Mouse (Mus musculus): Measurements from ENCODE around the gene Dgat2. TPM values are rescaled to one million over a fixed set of nuclear protein-coding genes. Genes with fewer than 3 reads are reported as not detected.
A peak's percentile ranks its signal among the peaks of the same experiment; 100 is the strongest.

The Dgat2 gene
- polyA plus RNA-seq, 1 experiment from 2014 or later, result 60.1 TPM

DNA sequence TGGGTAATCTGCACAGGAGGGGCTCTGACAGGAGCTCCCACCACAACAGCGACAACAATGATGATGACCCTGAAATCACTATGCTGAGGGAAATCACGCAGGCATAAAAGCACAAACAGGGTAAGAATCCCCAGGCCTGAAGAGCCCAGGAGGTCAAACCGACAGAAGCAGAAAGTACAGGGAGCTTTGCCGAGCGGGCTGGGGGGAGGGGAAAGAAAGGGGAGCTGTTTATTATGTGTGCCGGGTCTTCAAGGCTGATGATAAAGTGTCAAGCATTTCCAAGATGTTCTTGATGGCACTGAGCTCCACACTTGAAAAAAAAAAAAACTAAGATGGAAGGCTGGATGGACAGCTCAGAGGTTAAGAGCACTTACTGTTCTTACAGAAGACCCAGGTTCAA lies 45.7 kb downstream of the Dgat2 start:
- WGBS, result 72% methylated on average over 6 of the region's 6 CpGs
- Histone ChIP-seq H3K27me3 (replicated peaks; ENCODE audit: control insufficient read depth, insufficient read depth, low read length) (no peaks in the 10 kb centered on the region), H3K4me2 (no peak overlapping the region), H3K27ac (ENCODE audit: low read depth, low read length) (no peak overlapping the region), H3K9ac (ENCODE audit: low read depth, low read length) (no peak overlapping the region), H3K4me1 (replicated peaks; ENCODE audit: control insufficient read depth, insufficient read depth, low read length) (peaks cover 18% of the 10 kb centered on the region), H3K36me3 (ENCODE audit: control insufficient read depth, insufficient read depth, low read length) (no peaks in the 10 kb centered on the region), H3K9me3 (ENCODE audit: control insufficient read depth, low read length) (0 out of 2 replicates have a peak, but pooled peaks cover 2% of the 10 kb centered on the region), H3K4me3 (ENCODE audit: low read depth, low read length) (no peak overlapping the region)
- ATAC-seq (replicated peaks; ENCODE audit: low FRiP score) (no peak), DNase-seq (ENCODE audit: low spot score) (no peak)

- H3K4me2 ChIP-seq, result no peak overlapping the region
- 86% methylated on average over 8 of the region's 8 CpGs for WGBS
- H3K9me3 ChIP-seq (ENCODE audit: control insufficient read depth, low read length), result 0 out of 2 replicates have a peak, but pooled peaks cover 2% of the 10 kb centered on the region
- H3K4me3 ChIP-seq (ENCODE audit: low read depth, low read length), result no peak overlapping the region
- peaks cover 18% of the 10 kb centered on the region for H3K4me1 ChIP-seq (replicated peaks; ENCODE audit: control insufficient read depth, insufficient read depth, low read length)
- DNase-seq (ENCODE audit: low spot score) (no peak), ATAC-seq (replicated peaks; ENCODE audit: low FRiP score) (no peak)
- no peaks in the 10 kb centered on the region for H3K36me3 ChIP-seq (ENCODE audit: control insufficient read depth, insufficient read depth, low read length)
- H3K9ac ChIP-seq (ENCODE audit: low read depth, low read length), result no peak overlapping the region
- H3K27ac ChIP-seq (ENCODE audit: low read depth, low read length), result no peak overlapping the region
- H3K27me3 ChIP-seq (replicated peaks; ENCODE audit: control insufficient read depth, insufficient read depth, low read length), result no peaks in the 10 kb centered on the region
Measured at GRCm38 (mm10) chr7:99133811-99134402, 48.6 kb downstream of the Dgat2 start.

DNA sequence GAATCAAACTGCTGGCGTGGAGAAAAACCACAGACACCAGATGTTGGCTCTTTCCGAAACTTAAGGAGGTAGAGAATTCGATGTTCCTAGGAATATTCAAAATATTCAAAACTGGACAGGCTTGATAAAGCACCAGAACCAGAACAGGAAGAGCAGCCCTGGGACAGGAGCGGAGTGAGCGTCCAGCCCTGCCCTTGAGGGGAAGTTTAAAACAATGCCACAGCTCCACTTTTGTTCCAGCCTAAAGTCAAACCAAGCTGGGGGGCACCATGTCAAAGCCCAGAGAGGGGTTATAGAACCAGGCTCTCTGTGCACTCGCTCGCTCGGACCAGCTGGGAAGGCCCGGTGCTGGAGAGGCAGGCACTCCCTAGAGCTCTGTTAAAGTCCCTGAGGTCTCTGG lies 49.9 kb downstream of the Dgat2 start:
- ATAC-seq (replicated peaks; ENCODE audit: low FRiP score) (no peak), DNase-seq (ENCODE audit: low spot score) (no peak)
- Histone ChIP-seq H3K4me3 (ENCODE audit: low read depth, low read length) (no peak overlapping the region), H3K27me3 (replicated peaks; ENCODE audit: control insufficient read depth, insufficient read depth, low read length) (no peaks in the 10 kb centered on the region), H3K9me3 (ENCODE audit: control insufficient read depth, low read length) (0 out of 2 replicates have a peak, but pooled peaks cover 2% of the 10 kb centered on the region), H3K4me1 (replicated peaks; ENCODE audit: control insufficient read depth, insufficient read depth, low read length) (peaks cover 31% of the 10 kb centered on the region), H3K9ac (ENCODE audit: low read depth, low read length) (no peak overlapping the region), H3K36me3 (ENCODE audit: control insufficient read depth, insufficient read depth, low read length) (no peaks in the 10 kb centered on the region), H3K4me2 (no peak overlapping the region), H3K27ac (ENCODE audit: low read depth, low read length) (no peak overlapping the region; the same call in 1 of the 2 replicates)
- WGBS, result 79% methylated on average over 9 of the region's 9 CpGs

GRCm38 (mm10) chr7:99131819-99132353 lies 50.6 kb downstream of the Dgat2 start:
- Histone ChIP-seq H3K27me3 (replicated peaks; ENCODE audit: control insufficient read depth, insufficient read depth, low read length) (no peaks in the 10 kb centered on the region), H3K9ac (ENCODE audit: low read depth, low read length) (no peak overlapping the region), H3K9me3 (ENCODE audit: control insufficient read depth, low read length) (0 out of 2 replicates have a peak, but pooled peaks cover 2% of the 10 kb centered on the region), H3K36me3 (ENCODE audit: control insufficient read depth, insufficient read depth, low read length) (no peaks in the 10 kb centered on the region), H3K27ac (ENCODE audit: low read depth, low read length) (no peak overlapping the region; the same call in 1 of the 2 replicates), H3K4me1 (replicated peaks; ENCODE audit: control insufficient read depth, insufficient read depth, low read length) (peaks cover 34% of the 10 kb centered on the region), H3K4me2 (no peak overlapping the region), H3K4me3 (ENCODE audit: low read depth, low read length) (no peak overlapping the region)
- 67% methylated on average over 6 of the region's 6 CpGs for WGBS
- ATAC-seq (replicated peaks; ENCODE audit: low FRiP score), result no peak
- no peak for DNase-seq (ENCODE audit: low spot score)

DNA sequence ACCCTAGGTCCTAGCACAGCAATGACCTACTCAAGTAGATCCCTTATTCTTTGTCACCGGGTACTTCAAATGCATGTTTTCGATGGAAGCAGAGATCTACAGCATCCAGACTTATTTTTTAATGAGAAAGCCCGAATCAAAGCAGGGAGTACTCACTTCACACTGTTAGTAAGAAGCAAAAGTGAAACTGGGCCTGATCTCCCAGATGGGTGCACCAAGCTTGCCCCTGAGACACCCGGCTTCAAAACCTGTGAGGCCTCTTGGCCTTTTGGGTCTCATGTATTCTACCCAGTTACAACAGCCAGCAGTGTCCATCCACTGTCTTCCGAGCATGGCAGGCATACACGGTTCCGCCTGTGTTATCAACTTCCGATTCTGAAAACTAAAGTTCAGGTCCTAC lies 53.6 kb downstream of the Dgat2 start:
- no peaks in the 10 kb centered on the region for H3K9me3 ChIP-seq (ENCODE audit: control insufficient read depth, low read length)
- WGBS, result 84% methylated on average over 8 of the region's 8 CpGs
- DNase-seq (ENCODE audit: low spot score) (no peak), ATAC-seq (replicated peaks; ENCODE audit: low FRiP score) (no peak)
- peaks cover 34% of the 10 kb centered on the region for H3K4me1 ChIP-seq (replicated peaks; ENCODE audit: control insufficient read depth, insufficient read depth, low read length)
- H3K4me2 ChIP-seq, result no peak overlapping the region
- H3K9ac ChIP-seq (ENCODE audit: low read depth, low read length), result no peak overlapping the region
- no peaks in the 10 kb centered on the region for H3K27me3 ChIP-seq (replicated peaks; ENCODE audit: control insufficient read depth, insufficient read depth, low read length)
- no peak overlapping the region for H3K27ac ChIP-seq (ENCODE audit: low read depth, low read length)
- no peak overlapping the region for H3K4me3 ChIP-seq (ENCODE audit: low read depth, low read length)
- peaks cover 5% of the 10 kb centered on the region; the same call in 1 of the 2 replicates for H3K36me3 ChIP-seq (ENCODE audit: control insufficient read depth, insufficient read depth, low read length)

GRCm38 (mm10) chr7:99128020-99128950 lies 54.2 kb downstream of the Dgat2 start:
- Histone ChIP-seq H3K4me1 (replicated peaks; ENCODE audit: control insufficient read depth, insufficient read depth, low read length) (peaks cover 34% of the 10 kb centered on the region), H3K4me2 (no peak overlapping the region), H3K9ac (ENCODE audit: low read depth, low read length) (no peak overlapping the region), H3K27me3 (replicated peaks; ENCODE audit: control insufficient read depth, insufficient read depth, low read length) (no peaks in the 10 kb centered on the region), H3K36me3 (ENCODE audit: control insufficient read depth, insufficient read depth, low read length) (peaks cover 5% of the 10 kb centered on the region; the same call in 1 of the 2 replicates), H3K9me3 (ENCODE audit: control insufficient read depth, low read length) (no peaks in the 10 kb centered on the region), H3K27ac (ENCODE audit: low read depth, low read length) (peak overlapping the region; percentile 32; the same call in 1 of the 2 replicates), H3K4me3 (ENCODE audit: low read depth, low read length) (no peak overlapping the region)
- DNase-seq (ENCODE audit: low spot score) (no peak), ATAC-seq (replicated peaks; ENCODE audit: low FRiP score) (no peak)
- WGBS, result 46% methylated on average over 10 of the region's 10 CpGs

DNA sequence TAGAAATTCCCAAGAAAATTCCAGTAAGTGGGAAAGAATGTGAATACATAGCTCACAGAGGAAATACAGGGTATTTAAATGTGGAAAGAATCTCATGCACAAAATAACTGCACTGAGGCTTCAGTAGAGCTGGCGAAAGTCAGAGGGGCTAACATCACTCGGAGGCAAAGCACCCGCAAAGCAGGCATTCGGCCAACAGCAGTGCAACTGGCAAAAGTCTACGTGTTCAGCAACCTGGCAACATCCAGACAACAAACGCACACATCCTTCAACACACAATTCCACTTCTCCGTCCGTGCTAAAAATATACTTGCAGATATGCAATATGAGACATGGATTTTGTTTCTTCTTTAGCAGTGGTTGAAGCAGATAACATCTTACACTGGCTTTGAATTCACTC lies 56.5 kb downstream of the Dgat2 start:
- Histone ChIP-seq H3K4me1 (replicated peaks; ENCODE audit: control insufficient read depth, insufficient read depth, low read length) (peaks cover 33% of the 10 kb centered on the region), H3K9me3 (ENCODE audit: control insufficient read depth, low read length) (no peaks in the 10 kb centered on the region), H3K36me3 (ENCODE audit: control insufficient read depth, insufficient read depth, low read length) (peaks cover 5% of the 10 kb centered on the region; the same call in 1 of the 2 replicates), H3K27ac (ENCODE audit: low read depth, low read length) (no peak overlapping the region), H3K27me3 (replicated peaks; ENCODE audit: control insufficient read depth, insufficient read depth, low read length) (no peaks in the 10 kb centered on the region), H3K4me3 (ENCODE audit: low read depth, low read length) (no peak overlapping the region), H3K4me2 (no peak overlapping the region), H3K9ac (ENCODE audit: low read depth, low read length) (no peak overlapping the region)
- WGBS, result 89% methylated on average over 8 of the region's 8 CpGs
- DNase-seq (ENCODE audit: low spot score), result no peak
- no peak for ATAC-seq (replicated peaks; ENCODE audit: low FRiP score)

DNA sequence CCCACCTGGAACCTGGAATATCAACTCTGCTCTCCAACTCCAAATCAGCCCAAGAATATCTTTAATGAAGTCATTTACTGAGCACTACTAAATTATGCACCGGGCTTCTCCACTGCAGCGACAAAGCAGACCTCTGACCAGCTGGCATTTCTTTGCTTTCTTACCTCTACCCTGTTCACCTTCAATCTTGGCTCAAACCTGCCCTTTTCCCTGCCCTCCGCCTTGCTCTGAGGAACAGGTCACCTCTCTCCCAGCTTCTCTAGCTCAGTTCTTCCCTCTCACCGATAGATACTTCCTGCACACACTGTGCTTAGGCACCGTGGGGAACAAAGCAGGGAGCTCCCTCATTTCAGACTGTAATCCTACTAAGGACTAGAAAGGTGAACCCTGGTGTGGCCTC lies 59.9 kb downstream of the Dgat2 start:
- Histone ChIP-seq H3K9ac (ENCODE audit: low read depth, low read length) (no peak overlapping the region), H3K36me3 (ENCODE audit: control insufficient read depth, insufficient read depth, low read length) (peaks cover 5% of the 10 kb centered on the region; the same call in 1 of the 2 replicates), H3K4me1 (replicated peaks; ENCODE audit: control insufficient read depth, insufficient read depth, low read length) (peaks cover 18% of the 10 kb centered on the region), H3K27me3 (replicated peaks; ENCODE audit: control insufficient read depth, insufficient read depth, low read length) (no peaks in the 10 kb centered on the region), H3K4me3 (ENCODE audit: low read depth, low read length) (no peak overlapping the region), H3K27ac (ENCODE audit: low read depth, low read length) (no peak overlapping the region), H3K4me2 (no peak overlapping the region), H3K9me3 (ENCODE audit: control insufficient read depth, low read length) (no peaks in the 10 kb centered on the region)
- no peak for DNase-seq (ENCODE audit: low spot score)
- 71% methylated on average over 5 of the region's 5 CpGs for WGBS
- no peak for ATAC-seq (replicated peaks; ENCODE audit: low FRiP score)

Measured in liver, embryonic 11.5 days (tissue).